Mouse (Mus musculus): ENCODE measurements at regions not wholly inside any gene's neighbourhood (a gene's known extent, or its start where the extent isn't known, plus 50 kb on each side); places are given as distances from the start of the nearest gene placed in this dataset.

DNA sequence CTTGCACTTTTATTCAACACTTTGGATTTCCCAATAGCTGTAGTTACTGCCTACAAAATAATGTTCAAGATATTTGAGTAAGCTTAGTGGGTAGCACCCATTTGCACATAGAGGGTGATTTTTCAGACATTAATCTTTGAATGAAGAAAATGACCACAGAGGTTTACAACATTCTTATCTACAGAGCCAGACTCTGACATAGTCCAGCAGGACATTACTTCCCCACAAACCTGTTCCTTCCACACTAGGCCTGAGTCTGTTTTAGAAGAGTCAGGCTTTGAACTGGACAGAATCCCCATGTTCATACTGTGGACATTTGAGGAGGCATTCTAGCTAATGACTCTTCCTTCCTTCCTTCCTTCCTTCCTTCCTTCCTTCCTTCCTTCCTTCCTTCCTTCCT, 233.6 kb upstream of the P2ry1 start:
- Histone ChIP-seq H3K9me3 (no peaks in the 10 kb centered on the region), H3K4me2 (no peak overlapping the region), H3K9ac (no peak overlapping the region), H3K4me3 (no peak overlapping the region), H3K27ac (no peak overlapping the region), H3K4me1 (no peaks in the 10 kb centered on the region; the same call in 1 of the 2 replicates), H3K36me3 (no peaks in the 10 kb centered on the region), H3K27me3 (no peaks in the 10 kb centered on the region)
- ATAC-seq (ENCODE audit: insufficient number of reproducible peaks, low FRiP score, low TSS enrichment, low read depth): no peak

DNA sequence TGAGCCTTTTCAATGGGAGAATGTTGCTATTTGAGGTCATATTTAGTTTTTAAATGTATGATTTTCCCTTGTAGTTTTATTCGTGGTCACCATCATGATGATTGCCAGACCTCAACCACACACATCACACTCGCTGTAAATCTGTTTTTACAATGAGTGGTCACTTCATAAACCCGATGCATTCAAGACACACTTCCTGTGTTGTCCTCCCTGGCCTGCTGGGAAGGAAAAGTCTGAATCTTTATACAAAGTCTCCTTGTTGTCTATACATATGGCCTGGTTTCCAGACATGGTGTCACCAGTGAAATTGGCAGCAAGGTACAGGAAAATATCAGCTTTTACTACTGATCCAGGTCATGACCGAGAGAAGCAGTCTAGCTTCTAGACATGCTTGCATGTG, 230.7 kb upstream of the P2ry1 start:
- no peak overlapping the region for H3K4me2 ChIP-seq
- H3K27me3 ChIP-seq: no peaks in the 10 kb centered on the region
- H3K4me1 ChIP-seq: no peaks in the 10 kb centered on the region; the same call in 1 of the 2 replicates
- no peaks in the 10 kb centered on the region for H3K9me3 ChIP-seq
- no peak overlapping the region for H3K4me3 ChIP-seq
- ATAC-seq (ENCODE audit: insufficient number of reproducible peaks, low FRiP score, low TSS enrichment, low read depth): no peak
- 37% methylated on average over 4 of the region's 4 CpGs for WGBS
- peak overlapping the region; percentile 22; the same call in 1 of the 2 replicates for H3K27ac ChIP-seq
- no peak overlapping the region for H3K9ac ChIP-seq
- no peaks in the 10 kb centered on the region for H3K36me3 ChIP-seq

DNA sequence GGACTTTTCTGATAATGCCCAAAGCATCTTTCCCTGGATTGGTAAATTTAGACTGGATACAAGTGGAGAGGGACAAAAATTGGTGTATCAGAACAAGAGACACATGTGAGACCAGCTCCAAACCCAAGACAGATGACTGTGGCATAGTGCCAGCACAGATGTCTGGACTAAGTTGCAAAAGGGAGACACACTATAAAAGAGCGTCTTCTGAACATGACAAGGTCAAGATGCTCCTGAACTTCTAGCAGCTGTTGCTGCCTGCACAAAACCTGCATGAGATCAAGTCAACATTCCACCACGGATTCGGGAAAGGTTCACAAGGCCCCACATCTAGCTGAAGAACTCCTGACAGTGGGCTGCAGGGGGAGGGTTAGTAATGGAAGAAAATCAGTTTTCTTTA, 229.2 kb upstream of the P2ry1 start:
- no peaks in the 10 kb centered on the region; the same call in 1 of the 2 replicates for H3K4me1 ChIP-seq
- H3K4me2 ChIP-seq: no peak overlapping the region
- no peak overlapping the region for H3K4me3 ChIP-seq
- WGBS: 40% methylated on average over 3 of the region's 3 CpGs
- H3K9ac ChIP-seq: no peak overlapping the region
- H3K27ac ChIP-seq: no peak overlapping the region
- ATAC-seq (ENCODE audit: insufficient number of reproducible peaks, low FRiP score, low TSS enrichment, low read depth): no peak
- H3K9me3 ChIP-seq: no peaks in the 10 kb centered on the region
- H3K36me3 ChIP-seq: no peaks in the 10 kb centered on the region
- no peaks in the 10 kb centered on the region for H3K27me3 ChIP-seq

DNA sequence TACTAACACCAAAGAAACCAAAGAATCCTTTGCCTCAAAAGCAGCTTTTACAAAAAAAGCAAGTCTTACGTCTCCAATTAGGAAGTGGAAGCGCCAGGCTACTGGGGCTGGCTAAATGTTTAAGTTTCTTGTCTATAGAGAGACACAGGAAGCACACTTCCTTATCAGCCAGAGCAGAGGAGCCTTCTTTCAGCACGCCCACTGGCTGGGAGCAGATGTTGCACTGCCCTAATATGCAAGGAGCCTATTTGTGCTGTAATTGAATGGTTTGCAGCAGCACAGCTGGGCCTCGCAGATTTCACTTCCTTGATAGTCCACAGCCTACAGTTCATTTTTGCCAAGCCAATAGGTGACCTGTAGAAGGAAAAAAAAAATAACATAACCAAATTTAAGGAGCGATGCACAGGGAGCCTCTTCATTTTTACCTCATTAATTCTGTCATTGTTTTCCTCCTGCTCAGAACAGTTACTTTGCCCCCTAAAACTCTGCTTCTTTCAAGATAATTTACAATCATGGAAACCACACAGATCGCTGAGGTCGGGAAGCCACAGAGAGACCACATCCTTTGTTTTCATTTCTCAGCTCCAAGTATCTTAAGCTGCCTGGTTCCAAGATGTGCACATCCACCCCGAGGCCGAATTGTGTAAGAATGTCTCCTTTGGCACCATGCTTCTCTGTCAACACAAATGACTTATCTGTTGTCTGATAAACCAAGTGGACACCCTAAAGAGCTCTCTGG, 217.3 kb upstream of the P2ry1 start:
- ATAC-seq (ENCODE audit: insufficient number of reproducible peaks, low FRiP score, low TSS enrichment, low read depth): no peak
- H3K9ac ChIP-seq: no peak overlapping the region

DNA sequence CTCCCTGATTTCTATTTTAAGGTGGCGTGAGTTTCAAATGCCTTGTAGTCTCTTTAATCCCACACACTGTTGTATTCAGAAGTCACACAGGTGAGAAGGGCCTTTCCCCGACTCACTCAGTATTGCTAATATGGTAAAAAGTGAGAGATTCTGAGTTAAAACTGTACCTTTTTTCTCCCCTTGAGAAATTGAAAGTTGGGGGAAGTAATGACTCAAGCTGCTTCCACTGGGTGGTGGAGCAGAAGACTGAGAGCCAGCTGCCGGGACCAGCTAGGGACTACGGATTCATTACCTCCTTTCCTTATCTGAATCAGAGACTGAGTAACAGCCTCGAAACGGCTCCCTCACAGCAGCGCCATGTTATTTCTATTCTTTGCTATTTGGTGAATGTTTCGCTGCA, 214.6 kb upstream of the P2ry1 start:
- Histone ChIP-seq H3K4me1 (no peaks in the 10 kb centered on the region), H3K27me3 (no peaks in the 10 kb centered on the region), H3K27ac (no peak overlapping the region), H3K9me3 (no peaks in the 10 kb centered on the region), H3K4me3 (no peak overlapping the region), H3K4me2 (no peak overlapping the region), H3K36me3 (no peaks in the 10 kb centered on the region), H3K9ac (no peak overlapping the region)
- no peak for ATAC-seq (ENCODE audit: insufficient number of reproducible peaks, low FRiP score, low TSS enrichment, low read depth)
- WGBS: 77% methylated on average over 8 of the region's 8 CpGs

More for the DNA sequence above, 217.3 kb upstream of the P2ry1 start:
- no peaks in the 10 kb centered on the region for H3K27me3 ChIP-seq
- no peak overlapping the region for H3K4me2 ChIP-seq
- no peaks in the 10 kb centered on the region for H3K9me3 ChIP-seq
- H3K4me1 ChIP-seq: no peaks in the 10 kb centered on the region
- no peak overlapping the region for H3K27ac ChIP-seq
- H3K4me3 ChIP-seq: no peak overlapping the region
- WGBS: 62% methylated on average over 9 of the region's 9 CpGs
- no peaks in the 10 kb centered on the region for H3K36me3 ChIP-seq

DNA sequence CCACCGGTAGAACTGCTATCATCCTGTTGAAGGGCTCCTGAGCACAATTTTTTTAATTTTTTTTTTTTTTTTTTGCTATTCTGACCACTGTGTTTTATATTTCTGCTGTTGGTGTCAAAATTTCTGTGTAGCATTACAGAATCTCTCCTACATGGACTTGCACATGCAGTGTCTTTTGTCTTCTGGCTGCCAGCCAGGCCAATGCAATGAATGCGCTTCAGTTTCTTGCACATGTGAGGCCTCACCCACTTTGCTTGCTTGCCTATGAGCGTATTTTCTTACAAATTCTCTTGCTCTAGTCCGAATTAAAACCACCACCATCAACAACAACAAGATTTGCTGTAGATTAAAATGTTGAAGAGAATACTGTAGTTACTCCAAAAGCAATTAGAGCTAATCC, 213.2 kb upstream of the P2ry1 start:
- no peak for ATAC-seq (ENCODE audit: insufficient number of reproducible peaks, low FRiP score, low TSS enrichment, low read depth)
- 67% methylated on average over 4 of the region's 4 CpGs for WGBS
- no peaks in the 10 kb centered on the region for H3K36me3 ChIP-seq

DNA sequence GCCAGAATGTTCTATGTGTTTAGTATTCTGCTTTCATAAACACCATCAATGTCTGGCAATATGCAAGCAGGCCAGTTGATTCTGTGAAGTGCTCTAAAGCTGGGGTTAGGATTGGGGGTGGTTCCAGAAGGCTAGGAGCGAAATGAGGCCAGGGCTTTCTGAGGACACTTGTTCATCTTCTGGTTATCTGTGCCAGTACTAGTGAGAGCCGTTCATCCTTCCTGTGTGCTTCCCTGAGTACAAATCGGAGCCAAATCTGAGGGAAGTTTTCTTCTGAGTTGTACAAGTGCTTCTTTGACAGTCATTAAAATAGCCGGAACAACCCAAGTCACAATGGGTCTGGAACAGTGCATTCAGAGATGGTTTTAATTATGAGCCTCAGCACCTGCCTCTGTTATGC, 210.4 kb upstream of the P2ry1 start:
- H3K9me3 ChIP-seq: no peaks in the 10 kb centered on the region
- no peak overlapping the region for H3K27ac ChIP-seq
- H3K4me3 ChIP-seq: no peak overlapping the region
- H3K9ac ChIP-seq: no peak overlapping the region
- H3K4me1 ChIP-seq: no peaks in the 10 kb centered on the region
- H3K4me2 ChIP-seq: no peak overlapping the region
- H3K27me3 ChIP-seq: no peaks in the 10 kb centered on the region
- no peaks in the 10 kb centered on the region for H3K36me3 ChIP-seq
- no peak for ATAC-seq (ENCODE audit: insufficient number of reproducible peaks, low FRiP score, low TSS enrichment, low read depth)
- WGBS: 60% methylated on average over 4 of the region's 4 CpGs

More for the DNA sequence above, 213.2 kb upstream of the P2ry1 start:
- Histone ChIP-seq H3K4me2 (no peak overlapping the region), H3K27me3 (no peaks in the 10 kb centered on the region), H3K4me3 (no peak overlapping the region), H3K27ac (no peak overlapping the region), H3K9ac (no peak overlapping the region), H3K4me1 (no peaks in the 10 kb centered on the region), H3K9me3 (no peaks in the 10 kb centered on the region)

DNA sequence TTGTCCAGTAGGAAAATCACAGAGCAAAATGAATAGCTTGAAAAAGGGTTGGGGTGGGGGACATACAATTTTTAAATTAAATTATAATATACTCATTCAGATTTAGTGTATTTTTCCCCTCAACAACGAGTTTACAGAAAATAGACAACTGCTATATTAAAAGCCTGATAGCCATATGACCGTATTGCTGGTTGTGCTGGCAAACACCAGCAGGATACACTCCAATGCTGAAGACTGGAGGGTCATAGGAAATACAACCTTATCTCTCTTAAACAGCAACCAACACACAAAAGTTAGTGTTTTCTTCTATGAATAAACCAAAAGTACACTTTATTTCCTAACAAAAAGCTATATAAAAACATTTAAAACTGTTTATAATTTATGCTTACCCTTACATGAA, 206.4 kb upstream of the P2ry1 start:
- no peak for ATAC-seq (ENCODE audit: insufficient number of reproducible peaks, low FRiP score, low TSS enrichment, low read depth)
- H3K4me3 ChIP-seq: no peak overlapping the region
- H3K27me3 ChIP-seq: no peaks in the 10 kb centered on the region
- no peaks in the 10 kb centered on the region for H3K36me3 ChIP-seq
- no peak overlapping the region for H3K4me2 ChIP-seq
- H3K27ac ChIP-seq: no peak overlapping the region
- no peaks in the 10 kb centered on the region for H3K9me3 ChIP-seq
- 77% methylated on average over 2 of the region's 2 CpGs for WGBS
- H3K9ac ChIP-seq: no peak overlapping the region
- H3K4me1 ChIP-seq: no peaks in the 10 kb centered on the region

DNA sequence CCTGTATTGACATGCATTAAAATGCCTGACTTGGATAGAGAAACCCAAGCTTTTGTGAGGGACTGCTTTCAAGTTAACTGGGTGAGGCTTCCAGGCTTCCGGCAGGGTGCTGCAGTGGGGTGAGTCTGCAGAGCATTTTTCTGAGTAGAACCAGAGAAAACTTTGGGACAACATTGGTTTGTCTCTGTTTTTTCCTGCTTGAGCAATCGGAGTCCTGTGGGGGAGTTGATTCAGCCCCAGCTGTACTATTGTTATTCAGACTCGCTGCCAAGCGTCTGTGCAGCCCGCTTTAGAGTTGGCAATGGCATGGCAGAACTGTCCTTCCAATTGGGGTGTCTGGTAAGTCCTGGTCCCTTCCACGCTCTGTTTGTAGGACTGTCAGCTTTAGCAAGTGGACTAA, 204.8 kb upstream of the P2ry1 start:
- H3K4me3 ChIP-seq: no peak overlapping the region
- H3K4me2 ChIP-seq: no peak overlapping the region
- H3K9ac ChIP-seq: no peak overlapping the region
- H3K36me3 ChIP-seq: no peaks in the 10 kb centered on the region
- no peaks in the 10 kb centered on the region for H3K27me3 ChIP-seq
- ATAC-seq (ENCODE audit: insufficient number of reproducible peaks, low FRiP score, low TSS enrichment, low read depth): no peak
- no peaks in the 10 kb centered on the region for H3K4me1 ChIP-seq
- no peaks in the 10 kb centered on the region for H3K9me3 ChIP-seq
- WGBS: 79% methylated on average over 6 of the region's 6 CpGs
- H3K27ac ChIP-seq: no peak overlapping the region

DNA sequence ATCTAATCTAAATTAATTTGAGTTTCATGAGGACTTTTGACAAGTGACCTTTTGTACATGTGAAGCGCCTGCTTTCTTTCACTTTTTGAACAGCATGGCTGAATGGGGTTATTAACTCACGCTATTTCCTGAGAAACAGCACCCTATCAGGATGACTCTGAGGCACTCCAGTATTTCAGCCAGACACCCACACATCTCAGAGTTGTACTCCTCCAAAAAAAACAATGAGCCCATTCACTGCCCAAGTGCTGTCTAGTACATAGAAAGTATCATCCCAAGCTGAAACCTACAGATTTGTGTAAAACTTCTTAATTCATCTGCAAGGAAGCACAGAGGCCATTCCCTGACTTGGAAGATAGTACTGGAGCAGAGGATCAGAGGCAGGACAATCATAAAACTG, 204.1 kb upstream of the P2ry1 start:
- Histone ChIP-seq H3K4me3 (no peak overlapping the region), H3K9ac (no peak overlapping the region), H3K27me3 (no peaks in the 10 kb centered on the region), H3K9me3 (no peaks in the 10 kb centered on the region), H3K4me2 (no peak overlapping the region), H3K27ac (no peak overlapping the region), H3K4me1 (no peaks in the 10 kb centered on the region), H3K36me3 (no peaks in the 10 kb centered on the region)
- no peak for ATAC-seq (ENCODE audit: insufficient number of reproducible peaks, low FRiP score, low TSS enrichment, low read depth)
- WGBS: 87% methylated on average over 2 of the region's 2 CpGs

DNA sequence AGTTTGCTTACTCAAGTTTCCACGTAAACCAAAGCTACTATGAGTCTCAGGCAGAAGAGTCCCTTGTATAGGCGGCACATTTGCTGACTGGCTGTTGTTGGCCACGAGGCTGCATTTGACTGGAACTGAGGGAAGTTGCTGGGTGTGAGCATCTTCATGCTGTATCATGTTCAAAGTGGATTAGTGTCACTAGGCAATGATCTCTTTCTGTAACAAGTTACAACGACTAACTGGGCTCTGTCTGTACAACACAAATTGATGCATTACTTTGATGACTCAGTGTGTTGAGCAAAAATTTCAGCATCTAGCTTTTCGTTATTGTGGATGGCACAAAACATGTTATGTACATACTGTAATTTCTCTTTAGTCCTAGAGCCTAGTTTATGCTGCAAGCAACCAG, 203.7 kb upstream of the P2ry1 start:
- no peak overlapping the region for H3K27ac ChIP-seq
- WGBS: 70% methylated on average over 5 of the region's 5 CpGs
- no peaks in the 10 kb centered on the region for H3K9me3 ChIP-seq
- no peak overlapping the region for H3K9ac ChIP-seq
- no peak overlapping the region for H3K4me3 ChIP-seq
- no peaks in the 10 kb centered on the region for H3K27me3 ChIP-seq
- no peaks in the 10 kb centered on the region for H3K4me1 ChIP-seq
- H3K4me2 ChIP-seq: no peak overlapping the region
- ATAC-seq (ENCODE audit: insufficient number of reproducible peaks, low FRiP score, low TSS enrichment, low read depth): no peak
- no peaks in the 10 kb centered on the region for H3K36me3 ChIP-seq

DNA sequence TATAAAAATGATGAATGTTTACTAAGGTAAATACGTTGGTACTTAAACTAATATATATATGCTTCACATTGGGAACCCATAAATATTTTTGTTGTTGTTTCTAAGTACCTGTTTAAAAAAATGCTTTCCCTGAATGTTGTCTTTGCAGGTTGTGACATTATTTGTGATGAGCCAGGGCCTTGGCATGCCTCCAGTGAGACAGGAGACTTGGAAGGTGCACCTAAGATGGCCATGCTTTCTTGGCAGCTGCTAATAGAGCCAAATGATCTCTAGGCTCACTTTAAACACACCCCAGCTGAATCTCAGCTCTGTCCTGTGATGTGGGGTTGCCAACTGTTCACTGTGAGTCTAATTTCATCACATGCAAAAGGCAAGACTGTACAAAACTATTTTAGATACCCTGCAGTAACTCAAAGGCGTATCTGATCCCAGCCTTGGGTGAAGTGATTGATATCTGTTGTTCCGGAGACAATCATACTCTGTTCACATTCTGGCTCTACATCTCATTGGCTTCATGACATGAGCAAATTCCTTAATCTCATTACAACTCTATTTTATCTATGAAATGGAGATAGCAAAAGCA, 197.8 kb upstream of the P2ry1 start:
- Histone ChIP-seq H3K27ac (no peak overlapping the region), H3K9ac (no peak overlapping the region), H3K4me1 (no peaks in the 10 kb centered on the region), H3K4me3 (no peak overlapping the region), H3K9me3 (no peaks in the 10 kb centered on the region), H3K36me3 (no peaks in the 10 kb centered on the region), H3K27me3 (no peaks in the 10 kb centered on the region), H3K4me2 (no peak overlapping the region)
- no peak for ATAC-seq (ENCODE audit: insufficient number of reproducible peaks, low FRiP score, low TSS enrichment, low read depth)
- 76% methylated on average over 3 of the region's 3 CpGs for WGBS
